Mouse (Mus musculus) thymus, adult 2 months (tissue): Measurements from ENCODE around the gene Sec22c. TPM values are rescaled to one million over a fixed set of nuclear protein-coding genes. Genes with fewer than 3 reads are reported as not detected.

ENCODE experiments used
- DNase-seq: peaks from one replicate; pipeline ENCODE4 v3.0.0; 2021
- H3K27ac ChIP-seq: fragments of 200-500 bp; 2 replicates; pipeline ENCODE4 v1.5.1; 2012; ENCODE audit warnings: low read length, control low read depth; ENCODE audit not compliant: control insufficient read depth, insufficient read depth
- H3K27me3 ChIP-seq: fragments of 200-500 bp; 2 replicates; pipeline ENCODE4 v1.6.1; 2012; ENCODE audit warnings: mild to moderate bottlenecking, low read length, moderate library complexity, mixed read lengths; ENCODE audit not compliant: control insufficient read depth, insufficient read depth
- H3K36me3 ChIP-seq: fragments of 200-500 bp; 2 replicates; pipeline ENCODE4 v1.6.1; 2012; ENCODE audit warnings: mild to moderate bottlenecking, low read length, moderate library complexity; ENCODE audit not compliant: control insufficient read depth, insufficient read depth
- H3K4me1 ChIP-seq: fragments of 200-500 bp; replicated peaks from 2 replicates; pipeline ENCODE4 v1.6.1; 2012; ENCODE audit warnings: low read length; ENCODE audit not compliant: control insufficient read depth, insufficient read depth
- H3K4me3 ChIP-seq: fragments of 200-500 bp; 2 replicates; pipeline ENCODE4 v1.5.1; 2012; ENCODE audit warnings: mild to moderate bottlenecking, low read length, control low read depth, moderate library complexity; ENCODE audit not compliant: control insufficient read depth, insufficient read depth
- CTCF ChIP-seq: fragments of 200-500 bp; IDR thresholded peaks from 2 replicates; pipeline ENCODE4 v1.5.1; 2012; ENCODE audit warnings: mild to moderate bottlenecking, control low read depth, low read length, moderate library complexity, borderline replicate concordance; ENCODE audit not compliant: control insufficient read depth, poor library complexity, insufficient read depth; ENCODE audit errors: extremely low read depth
- POLR2A ChIP-seq: fragments of 200-500 bp; IDR thresholded peaks from 2 replicates; pipeline ENCODE4 v1.6.1; 2012; ENCODE audit warnings: mild to moderate bottlenecking, low read length, control low read depth, moderate library complexity; ENCODE audit not compliant: control insufficient read depth, poor library complexity, insufficient read depth; ENCODE audit errors: extremely low read depth
- WGBS: fragments of 180-500 bp; shearing (Covaris S2); methylation state at CpG from one replicate; pipeline ENCODE4 v1.1.7; 2018; 5-methylcytosine and 5-hydroxymethylcytosine counted together
- polyA plus RNA-seq: library from polyadenylated mRNA; depleted of rRNA; stranded (reverse); fragments of >200 nt; gene quantifications from 2 replicates; pipeline ENCODE4 v1.2.3, GENCODE M21; 2012

The Sec22c gene
- polyA plus RNA-seq, 1 experiment = 43.6 TPM

GRCm38 (mm10) chr9:121708506-121709486 is 3.5 kb upstream of the Sec22c start:
- peaks cover 19% of the 10 kb centered on the region for H3K4me1 ChIP-seq

GRCm38 (mm10) chr9:121707801-121708200 is 2.5 kb upstream of the Sec22c start:
- no peak for TF ChIP-seq CTCF
- TF ChIP-seq POLR2A = no peak
- DNase-seq = no peak
- peaks cover 26% of the 10 kb centered on the region for H3K4me1 ChIP-seq
- H3K36me3 ChIP-seq = peaks cover 4% of the 10 kb centered on the region
- no peak overlapping the region for H3K27ac ChIP-seq
- WGBS = 89% methylated on average over 6 of the region's 6 CpGs
- no peak overlapping the region for H3K4me3 ChIP-seq
- no peaks in the 10 kb centered on the region for H3K27me3 ChIP-seq

More at GRCm38 (mm10) chr9:121708506-121709486, 3.5 kb upstream of the Sec22c start:
- 75% methylated on average over 7 of the region's 7 CpGs for WGBS
- no peak overlapping the region for H3K4me3 ChIP-seq
- H3K27ac ChIP-seq = no peak overlapping the region
- no peaks in the 10 kb centered on the region for H3K27me3 ChIP-seq
- TF ChIP-seq POLR2A = no peak
- no peak for TF ChIP-seq CTCF
- DNase-seq = no peak
- peaks cover 7% of the 10 kb centered on the region for H3K36me3 ChIP-seq

- Histone ChIP-seq H3K36me3 (no peaks in the 10 kb centered on the region), H3K4me3 (no peak overlapping the region), H3K4me1 (peaks cover 29% of the 10 kb centered on the region), H3K27me3 (no peaks in the 10 kb centered on the region), H3K27ac (peak overlapping the region; percentile 75)
- no peak for DNase-seq
- TF ChIP-seq CTCF = no peak
- TF ChIP-seq POLR2A = no peak
- 71% methylated on average over 6 of the region's 6 CpGs for WGBS
Observed at GRCm38 (mm10) chr9:121706029-121706675, 862 bp upstream of the Sec22c start.

- Histone ChIP-seq H3K36me3 (no peaks in the 10 kb centered on the region), H3K27ac (peak overlapping the region; percentile 68; the same call in 1 of the 2 replicates)
- 37% methylated on average over 11 of the region's 11 CpGs for WGBS
Observed at GRCm38 (mm10) chr9:121704261-121704645, 1.0 kb downstream of the Sec22c start.

GRCm38 (mm10) chr9:121697150-121698049 is 7.9 kb downstream of the Sec22c start:
- Histone ChIP-seq H3K36me3 (peaks cover 3% of the 10 kb centered on the region; the same call in 1 of the 2 replicates), H3K4me3 (no peak overlapping the region), H3K4me1 (no peaks in the 10 kb centered on the region), H3K27ac (no peak overlapping the region), H3K27me3 (no peaks in the 10 kb centered on the region)
- WGBS = 100% methylated on average over 1 of the region's 1 CpGs
- peak; percentile 54 for DNase-seq
- TF ChIP-seq POLR2A = no peak
- peak; percentile 100 for TF ChIP-seq CTCF

More at GRCm38 (mm10) chr9:121704261-121704645, 1.0 kb downstream of the Sec22c start:
- Histone ChIP-seq H3K4me3 (peak overlapping the region; percentile 76), H3K4me1 (peaks cover 26% of the 10 kb centered on the region), H3K27me3 (no peaks in the 10 kb centered on the region)
- TF ChIP-seq CTCF (no peak), POLR2A (no peak)
- DNase-seq = no peak

- no peak for DNase-seq
- WGBS = 97% methylated on average over 9 of the region's 9 CpGs
- no peak overlapping the region for H3K4me3 ChIP-seq
- H3K36me3 ChIP-seq = peaks cover 6% of the 10 kb centered on the region; the same call in 1 of the 2 replicates
- H3K27ac ChIP-seq = no peak overlapping the region
- H3K27me3 ChIP-seq = no peaks in the 10 kb centered on the region
- TF ChIP-seq CTCF = no peak
- TF ChIP-seq POLR2A = no peak
- no peaks in the 10 kb centered on the region for H3K4me1 ChIP-seq
Observed at GRCm38 (mm10) chr9:121696626-121697025, 8.7 kb downstream of the Sec22c start.
